Mouse (Mus musculus): ENCODE measurements around the gene Figla. TPM values are rescaled to one million over a fixed set of nuclear protein-coding genes. Genes with fewer than 3 reads are reported as not detected.
"Not testable (repeated sequence)": the region's sequence is repeated elsewhere in the genome, so short reads cannot be mapped to it uniquely, and the experiment has no call there.

Figla gene
- polyA plus RNA-seq, 1 experiment from 2014 or later, result not detected

GRCm38 (mm10) chr6:86004271-86005148 is 11.5 kb upstream of the Figla start:
- no peaks in the 10 kb centered on the region for H3K36me3 ChIP-seq
- peak overlapping the region; percentile 15 for H3K4me3 ChIP-seq
- peak overlapping the region; percentile 38; the same call in 1 of the 2 replicates for H3K9ac ChIP-seq (replicated peaks)
- H3K9me3 ChIP-seq, result no peaks in the 10 kb centered on the region
- 12% methylated on average over 18 of the region's 18 CpGs for WGBS
- no peak overlapping the region for H3K27ac ChIP-seq (replicated peaks)
- H3K4me1 ChIP-seq, result peaks cover 7% of the 10 kb centered on the region
- H3K27me3 ChIP-seq, result no peaks in the 10 kb centered on the region
- ATAC-seq (replicated peaks), result peak; percentile 92
- peak overlapping the region; percentile 38 for H3K4me2 ChIP-seq (replicated peaks)

GRCm38 (mm10) chr6:86009980-86010379 is 6.0 kb upstream of the Figla start:
- Histone ChIP-seq H3K36me3 (no peaks in the 10 kb centered on the region), H3K4me3 (no peak overlapping the region), H3K9me3 (no peaks in the 10 kb centered on the region), H3K27me3 (no peaks in the 10 kb centered on the region), H3K9ac (replicated peaks) (0 out of 2 replicates have a peak overlapping the region, but pooled peaks have one; percentile 15), H3K4me2 (replicated peaks) (no peak overlapping the region), H3K4me1 (no peaks in the 10 kb centered on the region), H3K27ac (replicated peaks) (no peak overlapping the region)
- 41% methylated on average over 4 of the region's 4 CpGs for WGBS
- peak; percentile 58 for ATAC-seq (replicated peaks)

- not testable (repeated sequence) for H3K4me2 ChIP-seq (replicated peaks); ATAC-seq (replicated peaks); H3K27me3 ChIP-seq; H3K9ac ChIP-seq (replicated peaks); H3K36me3 ChIP-seq; H3K27ac ChIP-seq (replicated peaks); H3K4me3 ChIP-seq; H3K9me3 ChIP-seq; H3K4me1 ChIP-seq
- 79% methylated on average over 5 of the region's 5 CpGs for WGBS
Measured at GRCm38 (mm10) chr6:86014812-86015211, 1.2 kb upstream of the Figla start.

GRCm38 (mm10) chr6:86016793-86017350 is 901 bp downstream of the Figla start:
- H3K4me2 ChIP-seq (replicated peaks), result no peak overlapping the region
- H3K36me3 ChIP-seq, result no peaks in the 10 kb centered on the region
- no peak overlapping the region for H3K27ac ChIP-seq (replicated peaks)
- ATAC-seq (replicated peaks), result no peak
- no peak overlapping the region for H3K9ac ChIP-seq (replicated peaks)
- H3K4me3 ChIP-seq, result no peak overlapping the region
- H3K4me1 ChIP-seq, result no peaks in the 10 kb centered on the region
- 87% methylated on average over 23 of the region's 23 CpGs for WGBS
- H3K9me3 ChIP-seq, result no peaks in the 10 kb centered on the region
- H3K27me3 ChIP-seq, result no peaks in the 10 kb centered on the region

- H3K36me3 ChIP-seq, result no peaks in the 10 kb centered on the region
- no peak for ATAC-seq (replicated peaks)
- 76% methylated on average over 4 of the region's 4 CpGs for WGBS
Measured at GRCm38 (mm10) chr6:86019415-86020237, 3.7 kb downstream of the Figla start.

GRCm38 (mm10) chr6:86020948-86021347 is 5.0 kb downstream of the Figla start:
- 24% methylated on average over 3 of the region's 3 CpGs for WGBS
- no peak overlapping the region for H3K4me2 ChIP-seq (replicated peaks)
- no peak overlapping the region for H3K27ac ChIP-seq (replicated peaks)
- no peaks in the 10 kb centered on the region for H3K9me3 ChIP-seq
- no peaks in the 10 kb centered on the region for H3K27me3 ChIP-seq
- H3K36me3 ChIP-seq, result no peaks in the 10 kb centered on the region
- no peak overlapping the region for H3K4me3 ChIP-seq
- H3K9ac ChIP-seq (replicated peaks), result no peak overlapping the region
- no peak for ATAC-seq (replicated peaks)
- no peaks in the 10 kb centered on the region for H3K4me1 ChIP-seq

More at GRCm38 (mm10) chr6:86019415-86020237, 3.7 kb downstream of the Figla start:
- Histone ChIP-seq H3K27me3 (no peaks in the 10 kb centered on the region), H3K9me3 (no peaks in the 10 kb centered on the region), H3K27ac (replicated peaks) (no peak overlapping the region), H3K9ac (replicated peaks) (no peak overlapping the region), H3K4me3 (no peak overlapping the region), H3K4me1 (no peaks in the 10 kb centered on the region), H3K4me2 (replicated peaks) (no peak overlapping the region)

- Histone ChIP-seq H3K36me3 (no peaks in the 10 kb centered on the region), H3K9ac (replicated peaks) (no peak overlapping the region), H3K4me3 (no peak overlapping the region), H3K27ac (replicated peaks) (no peak overlapping the region), H3K4me2 (replicated peaks) (no peak overlapping the region), H3K9me3 (no peaks in the 10 kb centered on the region), H3K4me1 (peaks cover 26% of the 10 kb centered on the region), H3K27me3 (no peaks in the 10 kb centered on the region)
- no peak for ATAC-seq (replicated peaks)
- 88% methylated on average over 8 of the region's 8 CpGs for WGBS
Measured at GRCm38 (mm10) chr6:86026632-86027292, 10.8 kb downstream of the Figla start.

DNA sequence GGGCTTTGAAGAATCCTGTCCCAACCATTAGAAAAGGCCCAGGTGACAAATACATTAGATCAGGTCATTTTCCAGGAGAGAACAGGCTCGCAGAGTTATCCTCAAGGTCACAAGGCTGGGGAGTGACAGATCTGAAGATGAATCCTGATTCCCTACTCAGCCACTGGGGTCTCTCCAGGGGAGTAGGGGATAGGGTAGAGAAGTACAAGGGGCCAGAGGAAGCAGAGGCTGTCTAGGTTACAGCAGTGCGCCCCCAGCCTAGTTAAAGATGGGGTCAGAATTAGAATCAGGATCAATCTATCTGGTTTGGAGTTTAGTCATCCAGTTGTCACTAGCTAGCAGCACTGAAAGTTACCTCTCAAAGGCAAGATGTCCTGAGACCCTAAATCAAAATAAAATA is 12.2 kb downstream of the Figla start:
- Histone ChIP-seq H3K27me3 (no peaks in the 10 kb centered on the region), H3K4me1 (peaks cover 40% of the 10 kb centered on the region)
- WGBS, result 56% methylated on average over 2 of the region's 2 CpGs

DNA sequence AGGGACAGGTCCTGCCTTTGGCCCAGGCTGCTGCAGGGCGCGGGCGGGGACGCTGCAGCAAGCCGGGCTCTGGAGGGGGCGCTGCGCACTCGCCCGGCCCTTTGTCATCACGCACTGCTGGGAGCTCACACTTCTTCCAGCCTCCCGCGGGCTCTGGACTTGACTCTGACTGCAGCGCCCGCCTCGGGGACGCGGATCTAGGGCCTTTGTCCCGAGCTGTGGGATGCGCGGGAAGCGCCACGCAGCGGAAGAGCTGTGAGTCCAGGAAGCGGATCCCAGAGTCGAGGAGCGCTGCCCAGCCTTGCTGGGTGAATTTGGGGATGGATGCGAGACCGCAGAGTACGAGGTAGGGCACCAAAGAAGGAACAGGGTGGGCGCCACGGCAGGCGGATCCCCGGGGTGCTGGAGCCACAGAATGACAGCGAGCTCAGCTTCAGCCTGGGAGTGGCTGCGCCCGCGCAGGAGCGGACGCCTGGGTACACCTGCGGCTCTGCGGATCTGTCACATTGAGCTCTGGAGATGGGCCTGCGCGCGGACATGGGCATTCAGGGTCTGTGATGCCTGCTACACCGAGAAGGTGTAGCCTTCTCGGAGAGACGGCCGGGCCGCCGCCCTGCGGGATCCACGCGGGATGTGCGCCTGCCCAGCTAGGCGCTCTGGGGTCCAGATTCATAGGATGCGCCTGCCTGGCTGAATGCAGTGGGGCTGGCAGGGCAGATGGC is 12.8 kb downstream of the Figla start, which contains the start of gene Add2:
Add2 (plus strand) TSS at position 81 of the 722 bp plus-strand sequence.
- peak within 1 kb of the TSS; percentile 98 for H3K27ac ChIP-seq (replicated peaks)
- no peaks in the 10 kb centered on the region for H3K9me3 ChIP-seq
- H3K36me3 ChIP-seq, result no peaks in the 10 kb centered on the region
- ATAC-seq (replicated peaks), result peak; percentile 90
- H3K4me2 ChIP-seq (replicated peaks), result peak within 1 kb of the TSS; percentile 61
- H3K4me3 ChIP-seq, result peak within 1 kb of the TSS; percentile 80
- WGBS, result under 1% methylated on average over 56 of the region's 56 CpGs
- peaks cover 46% of the 10 kb centered on the region for H3K4me1 ChIP-seq
- H3K27me3 ChIP-seq, result no peaks in the 10 kb centered on the region
- peak within 1 kb of the TSS; percentile 96 for H3K9ac ChIP-seq (replicated peaks)

More for the DNA sequence above, 12.2 kb downstream of the Figla start:
- Histone ChIP-seq H3K27ac (replicated peaks) (peak overlapping the region; percentile 98), H3K9ac (replicated peaks) (peak overlapping the region; percentile 96), H3K9me3 (no peaks in the 10 kb centered on the region), H3K4me2 (replicated peaks) (peak overlapping the region; percentile 61), H3K4me3 (peak overlapping the region; percentile 80), H3K36me3 (no peaks in the 10 kb centered on the region)
- peak; percentile 63 for ATAC-seq (replicated peaks)

- WGBS, result 9% methylated on average over 6 of the region's 6 CpGs
- Histone ChIP-seq H3K9ac (replicated peaks) (peak overlapping the region; percentile 96), H3K9me3 (no peaks in the 10 kb centered on the region), H3K4me3 (peak overlapping the region; percentile 80), H3K27me3 (no peaks in the 10 kb centered on the region), H3K27ac (replicated peaks) (peak overlapping the region; percentile 98), H3K4me1 (peaks cover 47% of the 10 kb centered on the region), H3K36me3 (no peaks in the 10 kb centered on the region), H3K4me2 (replicated peaks) (peak overlapping the region; percentile 61)
- ATAC-seq (replicated peaks), result peak; percentile 12; the same call in 1 of the 2 replicates
Measured at GRCm38 (mm10) chr6:86029323-86029713, 13.3 kb downstream of the Figla start.

DNA sequence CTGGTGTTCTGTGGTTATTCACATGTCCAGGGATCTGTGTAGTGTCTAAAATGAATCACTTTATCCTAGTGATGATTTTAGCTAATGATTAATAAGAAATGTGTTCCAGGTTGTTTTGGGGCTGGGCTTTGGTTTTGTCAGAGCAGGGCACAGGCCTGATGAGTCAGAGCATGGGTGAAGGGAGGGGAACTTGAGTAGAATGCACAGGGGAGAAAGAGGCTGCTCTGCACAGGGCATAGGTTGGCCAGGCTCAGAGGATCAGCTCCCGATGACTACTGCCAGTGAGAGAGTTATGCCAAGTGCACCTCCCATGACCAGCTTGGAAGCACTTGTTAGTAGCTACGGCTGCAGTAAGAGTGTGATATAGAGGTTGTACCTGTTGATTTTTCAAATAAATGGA is 15.6 kb downstream of the Figla start:
- Histone ChIP-seq H3K9me3 (no peaks in the 10 kb centered on the region), H3K27me3 (no peaks in the 10 kb centered on the region), H3K27ac (replicated peaks) (peak overlapping the region; percentile 45; the same call in 1 of the 2 replicates), H3K9ac (replicated peaks) (no peak overlapping the region; the same call in 1 of the 2 replicates), H3K4me3 (peak overlapping the region; percentile 80), H3K36me3 (no peaks in the 10 kb centered on the region), H3K4me1 (peaks cover 47% of the 10 kb centered on the region), H3K4me2 (replicated peaks) (peak overlapping the region; percentile 61)
- WGBS, result 55% methylated on average over 2 of the region's 2 CpGs
- ATAC-seq (replicated peaks), result no peak
